Comparison of ENCODE assay signal across 10 mouse cellular contexts in the genomic region with DNA sequence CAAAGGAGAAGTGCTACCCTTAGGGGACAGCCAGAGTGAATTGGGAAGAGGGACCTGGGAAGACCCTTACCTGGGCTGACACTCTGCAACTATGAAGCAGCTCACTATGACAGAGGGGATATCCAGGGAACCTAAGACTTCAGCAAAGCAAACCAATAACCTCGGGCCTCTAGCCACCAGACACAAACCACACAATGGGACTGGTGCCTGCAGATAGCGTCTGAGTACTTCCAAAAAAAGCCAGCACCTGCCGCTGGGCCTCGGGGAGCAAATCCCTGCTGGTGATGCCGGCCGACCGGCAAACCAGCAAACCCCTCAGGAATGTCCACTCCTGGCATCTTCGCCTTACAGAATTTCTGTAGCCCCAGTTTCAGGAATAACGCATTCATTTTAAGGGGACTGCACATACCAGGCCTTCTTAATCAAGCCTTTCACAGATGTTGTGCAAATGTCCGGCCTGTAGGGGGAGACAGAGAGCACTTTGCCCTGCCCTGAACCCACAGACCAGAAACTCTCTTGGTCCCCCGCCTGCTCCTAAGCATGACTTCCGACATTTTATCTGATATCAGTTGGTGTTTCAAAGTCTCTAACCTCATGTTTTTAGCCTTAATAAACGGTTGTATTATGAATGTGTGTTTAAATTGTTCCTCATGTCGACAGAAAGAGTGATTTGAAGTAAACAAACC. TPM values are rescaled to one million over a fixed set of nuclear protein-coding genes. Genes with fewer than 3 reads are reported as not detected.
A peak's percentile ranks its signal among the peaks of the same experiment; 100 is the strongest.
DNase-seq lines count a peak whose midpoint lies in the region; ATAC-seq and TF ChIP-seq lines count a peak whose summit lies in the region.
"Had no signal": no experiment of that assay in that cellular context is flagged by ENCODE, and none has a peak within 500 bp of the region (broad histone marks: within the 10 kb centered on the region; RNA-seq: fewer than 3 reads in every experiment).

No protein-coding gene starts in this region.

- no peak overlapping the region for H3K27ac ChIP-seq in embryonic facial prominence, embryonic 11.5 days (replicated peaks; ENCODE audit: low read depth, low read length)
- no peak overlapping the region for H3K27ac ChIP-seq in liver, postnatal 0 days (ENCODE audit: low read depth)
- H3K27ac ChIP-seq: neural tube, embryonic 12.5 days had no signal

- H3K36me3 ChIP-seq in embryonic facial prominence, embryonic 11.5 days (replicated peaks; ENCODE audit: control insufficient read depth, insufficient read depth, low read depth, low read length) = no peaks in the 10 kb centered on the region
- no peaks in the 10 kb centered on the region for H3K36me3 ChIP-seq in liver, postnatal 0 days (replicated peaks; ENCODE audit: insufficient read depth, low read length)
- H3K36me3 ChIP-seq: neural tube, embryonic 12.5 days had no signal

- no peak for ATAC-seq in embryonic facial prominence, embryonic 11.5 days (replicated peaks; ENCODE audit: insufficient number of reproducible peaks, low FRiP score, low TSS enrichment, low read depth)
- ATAC-seq in liver, postnatal 0 days = no peak
- ATAC-seq in CD4-positive, CD25-positive, alpha-beta regulatory T cell, adult 4 months = no peak

- peak; percentile 6 to 34 for DNase-seq in heart, adult 18-20 months
- DNase-seq in heart, adult 8-10 months (ENCODE audit: low spot score) = no peak
- peak; percentile 17 for DNase-seq in urinary bladder, postnatal 14 days (ENCODE audit: low spot score)
- DNase-seq in urinary bladder, adult 2 months (ENCODE audit: low spot score) = no peak
- peak; percentile 23 for DNase-seq in embryonic facial prominence, embryonic 11.5 days (ENCODE audit: low spot score)
- DNase-seq in liver, postnatal 0 days = peak; percentile 42
- peak; percentile 34 for DNase-seq in thymus, postnatal 25 days

- no peak overlapping the region for H3K4me2 ChIP-seq in embryonic facial prominence, embryonic 11.5 days (ENCODE audit: low read depth, low read length)
- H3K4me2 ChIP-seq in liver, postnatal 0 days (ENCODE audit: low read depth, low read length) = no peak overlapping the region
- H3K4me2 ChIP-seq: neural tube, embryonic 12.5 days had no signal

- no peak overlapping the region for H3K4me3 ChIP-seq in embryonic facial prominence, embryonic 11.5 days (ENCODE audit: low read depth, low read length)
- no peak overlapping the region for H3K4me3 ChIP-seq in liver, postnatal 0 days (ENCODE audit: low read depth, low read length)
- H3K4me3 ChIP-seq: neural tube, embryonic 12.5 days had no signal

- H3K9me3 ChIP-seq in embryonic facial prominence, embryonic 11.5 days (replicated peaks; ENCODE audit: control insufficient read depth, low read length) = no peaks in the 10 kb centered on the region
- no peaks in the 10 kb centered on the region; the same call in 1 of the 2 replicates for H3K9me3 ChIP-seq in liver, postnatal 0 days (ENCODE audit: low read length)
- H3K9me3 ChIP-seq: neural tube, embryonic 12.5 days had no signal

- no peak overlapping the region for H3K9ac ChIP-seq in embryonic facial prominence, embryonic 11.5 days (replicated peaks; ENCODE audit: low read length)
- no peak overlapping the region for H3K9ac ChIP-seq in liver, postnatal 0 days (replicated peaks)
- H3K9ac ChIP-seq: neural tube, embryonic 12.5 days had no signal

- no peaks in the 10 kb centered on the region for H3K4me1 ChIP-seq in embryonic facial prominence, embryonic 11.5 days (ENCODE audit: control insufficient read depth, insufficient read depth, low read length)
- no peaks in the 10 kb centered on the region for H3K4me1 ChIP-seq in liver, postnatal 0 days (ENCODE audit: insufficient read depth)
- H3K4me1 ChIP-seq: neural tube, embryonic 12.5 days had no signal

- peak; percentile 65 for TF ChIP-seq CTCF in liver, postnatal 0 days (IDR thresholded peaks at IDR 0.05; ENCODE audit: low read depth)

- 43% methylated on average over 14 of the region's 14 CpGs for WGBS in embryonic facial prominence, embryonic 11.5 days
- WGBS in liver, postnatal 0 days (ENCODE audit: insufficient replicate concordance) = 33% methylated on average over 14 of the region's 14 CpGs

- H3K27me3 ChIP-seq in embryonic facial prominence, embryonic 11.5 days (ENCODE audit: control insufficient read depth, insufficient read depth, low read length) = no peaks in the 10 kb centered on the region
- no peaks in the 10 kb centered on the region for H3K27me3 ChIP-seq in liver, postnatal 0 days (ENCODE audit: insufficient read depth, low read length)
- H3K27me3 ChIP-seq: neural tube, embryonic 12.5 days had no signal

- no peak for TF ChIP-seq EP300 in liver, postnatal 0 days (IDR thresholded peaks at IDR 0.05; ENCODE audit: low read depth)

RNA-seq across cellular contexts. Expression of a gene that starts 28.7 kb away (rescaled TPM):
- total RNA-seq in heart, adult 18-20 months (2021) = 1 to 10 TPM; 7.4 to 8.4 TPM
- 1 to 10 TPM; 6.7 to 9.5 (median 7.6) TPM for total RNA-seq in heart, adult 8-10 months (2022)
- 0.32 and 0.34 TPM in 2 replicates for polyA plus RNA-seq in urinary bladder, adult 2 months (2012; rRNA removed)
- 0.07 and 0.18 TPM in 2 replicates for polyA plus RNA-seq in embryonic facial prominence, embryonic 11.5 days (2014; fragmentation: Nextera tagmentation; extraction: Ambion mirVana)
- polyA plus RNA-seq in liver, postnatal 0 days (2015; fragmentation: Nextera tagmentation; extraction: Ambion mirVana) = not detected in 2 replicates
- polyA plus RNA-seq in CD4-positive, CD25-positive, alpha-beta regulatory T cell, adult 4 months (2017; shearing (Covaris generic)) = not detected
- polyA plus RNA-seq: intestine, embryonic 14.5 days; neural tube, embryonic 12.5 days had no signal

Comparison
In these comparisons a context has a peak if more than half of its experiments do, and no peak if none do; other contexts are left out.
1. DNase-seq: peak in heart, adult 18-20 months (2 of 2), urinary bladder, postnatal 14 days (single experiment), embryonic facial prominence, embryonic 11.5 days (single experiment), liver, postnatal 0 days (single experiment) and thymus, postnatal 25 days (single experiment); none in heart, adult 8-10 months (single experiment) and urinary bladder, adult 2 months (single experiment).